Mouse (Mus musculus) gonadal fat pad, adult 2 months (tissue): ENCODE results near the gene Abcc3. TPM values are rescaled to one million over a fixed set of nuclear protein-coding genes. Genes with fewer than 3 reads are reported as not detected.
"Not testable (repeated sequence)": the region's sequence is repeated elsewhere in the genome, so short reads cannot be mapped to it uniquely, and the experiment has no call there.

Experiments used
- DNase-seq: peaks from one replicate; pipeline ENCODE4 v3.0.0-alpha.2; 2012; ENCODE audit warnings: low read depth
- polyA plus RNA-seq: library from polyadenylated mRNA; depleted of rRNA; stranded (reverse); fragments of >200 nt; gene quantifications from 2 replicates; pipeline ENCODE4 v1.2.3, GENCODE M21; 2012

Gene Abcc3
- polyA plus RNA-seq, 1 experiment: 48.4 TPM

DNA sequence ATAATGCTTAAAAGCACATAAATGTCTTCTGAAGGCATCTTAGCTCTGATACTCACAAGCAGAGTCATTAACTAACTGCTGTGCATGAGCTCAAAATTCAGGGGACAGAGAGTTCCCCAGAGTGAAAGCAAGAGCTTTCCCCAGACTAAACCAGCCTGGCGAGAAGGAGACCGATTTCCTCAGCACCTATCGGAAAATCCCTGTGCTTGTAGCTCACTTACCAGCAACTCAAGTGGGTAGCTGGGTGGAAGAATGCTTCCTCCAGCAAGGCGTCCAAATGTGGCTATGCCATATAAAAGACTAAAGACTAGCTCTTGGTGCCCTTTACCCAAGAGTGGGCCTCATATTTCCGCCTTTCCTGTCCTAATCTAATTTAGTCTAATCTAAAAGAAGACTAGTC is 9.9 kb upstream of the Abcc3 start:
- DNase-seq: no peak

- not testable (repeated sequence) for DNase-seq
Observed at GRCm38 (mm10) chr11:94402029-94402428, 9.2 kb upstream of the Abcc3 start.

DNA sequence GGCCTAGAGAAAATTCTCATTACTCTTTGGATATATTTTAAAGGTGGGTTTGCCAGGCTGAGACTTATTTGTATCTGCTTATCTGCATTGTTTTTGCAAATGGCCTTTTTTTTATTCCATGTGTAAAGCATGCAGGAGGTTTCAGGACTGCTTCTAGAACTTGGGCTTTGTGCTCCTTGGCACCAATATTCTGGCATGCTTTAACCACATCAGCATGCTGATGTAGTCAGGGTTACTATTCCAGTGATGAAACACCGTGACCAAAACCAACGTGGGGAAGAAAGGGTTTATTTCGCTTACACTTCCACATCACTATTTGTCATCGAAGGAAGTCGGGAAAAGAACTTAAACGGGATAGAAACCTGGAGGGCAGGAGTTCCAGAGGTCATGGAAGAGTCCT is 8.2 kb upstream of the Abcc3 start:
- DNase-seq: no peak

- DNase-seq: no peak
Observed at GRCm38 (mm10) chr11:94394107-94394506, 1.3 kb upstream of the Abcc3 start.

DNA sequence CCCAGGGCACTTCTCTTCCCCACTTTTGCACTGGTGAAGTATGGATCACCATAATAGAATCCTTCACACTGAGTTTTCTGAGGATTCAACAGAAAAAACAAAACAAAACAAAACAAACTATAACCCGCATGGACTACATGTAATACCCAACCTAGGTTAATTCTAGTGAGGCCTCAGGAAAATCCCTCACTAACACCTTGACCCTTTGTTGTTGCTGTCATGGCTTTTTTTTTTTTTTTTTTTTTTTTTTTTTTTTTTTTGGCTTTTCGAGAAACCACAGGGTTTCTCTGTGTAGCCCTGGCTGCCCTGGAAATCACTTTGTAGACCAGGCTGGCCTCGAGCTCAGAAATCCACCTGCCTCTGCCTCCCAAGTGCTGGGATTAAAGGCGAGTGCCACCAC is 693 bp upstream of the Abcc3 start:
- not testable (repeated sequence) for DNase-seq

DNA sequence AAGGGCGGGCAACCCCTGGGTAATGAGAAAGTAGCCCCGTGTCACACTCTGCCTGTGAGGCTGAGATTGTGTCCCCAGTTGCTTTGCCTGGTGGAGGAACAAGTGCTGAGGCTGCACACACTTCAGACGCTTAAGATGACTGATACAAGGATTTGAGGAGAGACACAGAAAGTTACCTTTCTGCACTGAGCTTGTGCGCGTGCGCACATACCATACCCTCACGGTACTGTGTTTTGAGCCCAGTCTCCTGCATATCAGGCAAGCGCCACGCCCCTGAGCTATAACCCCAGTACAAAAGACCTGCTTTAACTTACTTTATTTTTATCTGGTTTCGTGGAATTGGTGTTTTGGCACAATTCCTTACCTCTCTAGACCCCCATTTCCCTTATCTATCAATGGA is 1.1 kb downstream of the Abcc3 start:
- no peak for DNase-seq

DNA sequence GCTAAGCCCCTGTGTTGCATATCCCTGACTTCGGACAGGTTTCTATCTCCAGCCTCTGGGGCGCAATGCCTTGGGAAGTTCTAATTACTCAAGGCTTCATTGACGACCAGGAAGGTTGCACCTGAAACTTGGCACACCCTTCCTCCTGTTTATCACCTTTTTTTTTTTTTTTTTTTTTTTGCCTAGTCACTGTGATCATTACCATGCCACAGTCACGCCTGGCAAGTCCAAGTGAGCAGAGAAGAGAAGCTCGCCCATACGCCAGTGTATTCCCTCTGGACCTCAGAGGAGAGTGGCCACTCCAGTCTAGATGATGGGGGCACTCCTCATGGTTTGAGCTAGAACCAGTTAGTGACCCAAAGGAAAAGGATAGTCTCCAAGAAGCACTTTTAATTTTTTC is 2.0 kb downstream of the Abcc3 start:
- no peak for DNase-seq

GRCm38 (mm10) chr11:94389724-94390396 is 2.9 kb downstream of the Abcc3 start:
- no peak for DNase-seq

DNA sequence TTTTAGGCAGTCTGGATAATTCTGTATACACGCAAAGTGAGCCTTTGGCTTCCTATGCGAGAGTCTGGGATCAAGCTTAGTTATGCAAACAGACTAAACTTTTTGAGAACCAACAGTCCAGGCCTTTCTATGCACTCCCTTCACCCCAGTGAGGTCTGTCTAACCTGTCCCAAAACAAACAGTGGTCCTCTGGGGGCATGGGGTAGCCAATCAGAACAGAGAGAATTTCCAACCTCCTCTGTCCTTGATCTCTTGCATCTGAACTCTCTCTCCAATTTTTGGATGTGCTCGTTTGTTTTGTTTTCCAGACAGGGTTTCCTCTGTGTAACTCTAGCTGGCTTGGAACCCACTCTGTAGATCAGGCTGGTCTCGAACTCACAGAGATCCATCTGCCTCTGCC is 3.8 kb downstream of the Abcc3 start:
- DNase-seq: no peak

DNA sequence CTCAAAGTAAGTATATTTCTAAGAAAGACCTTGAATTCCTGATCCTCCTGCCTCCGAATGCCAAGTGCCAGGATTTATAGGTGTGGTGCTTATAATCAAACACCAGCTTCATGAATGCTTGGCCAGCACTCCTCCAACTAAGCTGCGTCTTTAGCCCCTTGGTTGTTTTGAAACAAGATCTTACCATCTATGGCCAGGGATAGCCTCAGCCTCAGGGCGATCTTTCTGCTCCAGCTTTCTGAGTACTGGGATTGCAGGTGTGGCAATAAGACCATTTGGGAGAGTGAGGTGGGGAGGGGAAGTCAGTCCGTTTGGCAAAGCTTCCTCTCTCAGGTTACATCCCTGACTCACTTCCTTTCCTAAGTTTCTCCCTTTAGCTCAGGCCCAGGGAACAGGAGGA is 5.0 kb downstream of the Abcc3 start:
- DNase-seq: no peak

DNA sequence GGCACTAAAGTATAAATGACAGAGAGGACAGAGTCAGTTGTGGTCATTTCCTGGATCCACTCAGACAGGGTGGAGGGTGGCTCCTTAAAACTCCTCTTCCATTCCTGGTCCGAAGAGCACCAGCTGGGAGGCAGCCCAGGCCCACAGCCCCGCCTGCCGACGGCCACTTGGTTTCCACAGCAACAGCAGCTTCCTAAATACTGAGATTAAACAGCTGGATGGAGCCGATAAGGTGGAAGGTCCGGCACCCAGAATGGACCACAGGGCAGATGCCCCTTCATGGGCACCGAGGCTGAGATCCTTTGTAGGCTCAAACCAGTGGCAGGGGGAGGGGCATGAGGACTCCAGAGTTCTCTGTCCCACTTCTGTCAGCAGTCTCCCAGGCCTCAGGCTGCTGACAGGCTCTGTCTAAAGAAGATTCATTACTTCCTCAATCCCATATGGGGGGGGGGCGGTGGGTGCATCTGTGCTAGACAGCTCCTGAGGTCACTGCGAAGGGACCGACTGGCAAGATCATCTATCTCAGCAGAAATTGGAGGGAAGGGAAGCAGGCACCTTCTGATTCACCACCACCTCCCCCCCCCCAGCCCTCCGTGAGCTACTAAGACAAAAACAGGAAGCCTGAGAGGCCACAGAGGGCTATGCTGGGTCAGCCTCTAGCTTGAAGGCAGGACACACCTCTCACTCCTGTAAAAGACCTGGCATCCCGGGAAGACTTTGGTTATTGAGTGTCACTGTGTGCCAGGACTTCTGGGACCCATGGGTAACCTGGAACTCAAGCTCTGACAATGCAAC is 6.6 kb downstream of the Abcc3 start:
- no peak for DNase-seq

GRCm38 (mm10) chr11:94379736-94380135 is 13.1 kb downstream of the Abcc3 start:
- no peak for DNase-seq

- no peak for DNase-seq
Observed at GRCm38 (mm10) chr11:94379061-94379460, 13.7 kb downstream of the Abcc3 start.

DNA sequence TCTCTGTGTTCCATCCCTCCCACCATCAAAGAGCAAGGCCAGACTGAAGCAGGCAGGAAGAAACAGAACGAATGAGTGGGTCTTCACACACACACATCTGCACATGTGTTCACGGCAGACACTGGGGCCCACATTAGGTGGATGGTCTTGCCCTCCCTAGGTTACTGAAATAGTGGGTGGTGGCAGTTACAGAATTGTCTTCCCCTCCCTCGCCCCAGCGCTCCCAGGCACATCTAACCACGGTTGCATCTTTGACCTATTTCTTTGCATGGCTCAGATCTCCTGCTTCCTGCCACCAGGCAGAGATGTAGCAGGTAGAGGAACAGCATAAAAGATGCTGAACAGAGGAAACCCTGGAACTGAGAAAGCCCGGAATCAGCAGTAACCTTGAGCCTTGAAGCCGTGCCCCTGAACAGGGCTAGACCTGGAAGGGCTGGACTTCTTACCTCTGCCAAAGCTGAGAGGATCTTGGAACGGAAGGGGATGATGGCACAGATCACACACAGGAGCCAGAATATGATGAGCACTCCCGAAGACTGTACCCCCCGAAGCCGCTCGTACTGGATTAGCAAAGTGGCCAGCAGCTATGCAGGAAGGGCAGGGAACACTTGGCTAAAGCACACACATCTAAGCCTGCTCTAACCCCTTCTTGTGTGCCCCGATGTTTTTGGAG is 18.4 kb downstream of the Abcc3 start:
- no peak for DNase-seq

GRCm38 (mm10) chr11:94370809-94371208 is 22.0 kb downstream of the Abcc3 start:
- no peak for DNase-seq

DNA sequence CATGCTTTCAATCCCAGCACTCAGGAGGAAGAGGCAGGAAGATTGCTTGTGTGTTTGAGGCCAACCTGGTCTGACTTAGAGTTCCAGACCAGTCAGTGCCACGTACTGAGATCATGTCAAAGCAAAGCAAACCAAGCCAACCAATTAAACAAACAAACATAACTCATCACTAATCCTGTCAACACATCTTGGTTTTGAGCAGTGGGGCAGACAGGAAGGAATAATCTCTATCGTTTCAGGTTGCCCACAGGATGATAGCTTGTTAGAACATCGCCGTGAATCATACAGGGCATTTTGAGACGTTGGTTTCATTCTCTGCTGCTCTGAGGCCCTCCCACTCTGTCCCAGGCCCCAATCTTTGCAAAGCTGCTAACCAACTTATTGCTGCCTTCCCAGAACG is 22.8 kb downstream of the Abcc3 start:
- DNase-seq: no peak

DNA sequence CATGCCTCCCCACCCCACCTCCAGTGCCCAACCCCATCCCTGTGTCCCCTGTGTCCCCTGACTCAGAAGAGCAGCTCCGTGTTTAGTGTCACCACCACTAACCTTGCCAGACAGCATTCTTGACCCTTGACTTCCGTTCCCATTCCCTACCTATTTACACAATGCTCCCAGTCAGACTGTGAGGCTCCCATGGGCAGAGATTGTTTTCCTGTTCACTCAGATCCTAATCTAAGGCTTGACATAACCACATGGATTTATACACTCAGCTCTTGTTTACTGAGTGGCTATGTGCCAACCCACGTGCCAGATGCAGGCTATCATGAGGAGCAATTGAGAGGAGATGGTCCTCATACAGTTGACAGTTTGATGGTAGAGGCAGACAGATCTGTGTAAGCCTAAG is 27.5 kb downstream of the Abcc3 start:
- DNase-seq: no peak

DNA sequence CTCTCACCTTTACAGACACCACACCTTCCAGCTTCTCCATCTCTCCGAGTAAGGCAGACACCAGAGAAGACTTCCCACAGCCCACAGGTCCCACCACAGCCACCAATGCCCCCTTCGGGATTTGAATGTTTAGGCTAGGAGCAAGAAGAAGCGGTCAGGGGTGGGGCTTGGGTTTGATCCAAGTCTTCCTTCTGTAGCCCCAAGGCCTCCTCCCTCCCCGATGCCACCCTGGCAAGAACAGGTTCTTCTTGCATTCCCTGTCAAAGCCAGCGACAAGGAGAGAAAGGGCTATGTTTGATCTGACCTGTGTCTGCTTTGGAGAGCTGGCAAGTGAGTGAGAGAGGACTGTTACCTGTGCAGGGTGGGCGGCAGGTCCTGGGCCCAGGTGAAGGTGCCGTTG is 29.1 kb downstream of the Abcc3 start:
- no peak for DNase-seq

GRCm38 (mm10) chr11:94362101-94362500 is 30.7 kb downstream of the Abcc3 start:
- DNase-seq: no peak

- DNase-seq: no peak
Observed at GRCm38 (mm10) chr11:94361166-94361870, 31.5 kb downstream of the Abcc3 start.

DNA sequence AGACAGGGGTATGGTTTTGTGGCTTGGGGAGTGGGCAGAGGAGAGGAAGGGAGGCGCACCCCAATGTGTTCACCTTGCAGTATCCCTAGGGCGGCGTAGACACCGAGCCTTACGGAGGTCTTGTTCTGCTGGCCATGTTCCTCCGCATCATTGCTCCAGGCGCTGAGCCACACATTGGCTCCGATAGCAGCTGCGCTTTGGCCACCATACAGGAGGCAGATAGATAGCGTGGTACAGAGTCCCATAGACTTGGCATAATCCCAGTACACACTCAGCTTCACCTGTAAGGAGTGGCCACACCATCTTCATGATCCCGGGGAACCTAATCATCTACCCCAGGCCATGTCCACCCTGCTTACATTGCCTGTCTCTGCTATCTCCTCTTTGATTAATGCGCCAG is 33.6 kb downstream of the Abcc3 start:
- DNase-seq: no peak

DNA sequence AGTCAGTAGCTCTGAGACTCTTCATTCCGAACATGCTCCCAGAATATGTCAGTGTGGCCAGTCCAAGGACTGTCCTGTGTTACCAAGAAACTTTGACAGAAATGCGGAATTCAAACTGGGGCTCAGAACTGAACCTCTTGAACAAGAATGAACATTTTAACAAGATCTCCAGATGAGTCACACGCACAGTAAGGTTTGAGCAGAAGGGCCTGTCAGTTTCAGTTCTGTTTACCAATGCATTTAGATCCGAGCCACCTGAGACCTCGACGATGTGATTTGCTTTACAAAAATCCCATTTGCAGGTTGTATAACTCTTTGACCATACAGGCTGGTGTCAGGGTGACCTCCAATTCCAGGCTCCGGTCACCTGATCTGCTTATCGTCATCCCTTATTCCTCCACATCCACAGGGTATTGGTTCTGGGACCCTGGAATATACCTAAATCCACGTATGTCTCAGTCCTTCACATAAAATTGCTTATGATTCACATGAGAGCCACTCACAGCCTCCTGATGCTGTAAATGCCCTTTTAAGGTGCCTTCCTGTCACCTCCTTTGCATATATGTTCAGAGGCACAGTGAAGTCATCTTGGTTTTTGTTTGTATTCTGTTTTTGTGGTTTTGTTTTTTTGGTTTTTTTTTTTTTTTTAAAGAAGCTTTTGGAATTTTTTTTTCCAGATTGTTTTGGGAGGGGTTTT is 37.1 kb downstream of the Abcc3 start:
- no peak for DNase-seq
